In genomic region chr8:92442086-92442485, GRCm38 (mm10) we compare ENCODE assay signal across 18 mouse cellular contexts.
"Had no signal": no experiment of that assay in that cellular context is flagged by ENCODE, and none has a peak within 500 bp of the region (broad histone marks: within the 10 kb centered on the region; RNA-seq: fewer than 3 reads in every experiment).

No protein-coding gene starts in this region.

- H3K27ac ChIP-seq: kidney, postnatal 0 days; layer of hippocampus, adult 2 months; limb, embryonic 10.5 days; limb, embryonic 13.5 days; liver, embryonic 12.5 days; liver, embryonic 15.5 days; lung, embryonic 15.5 days; midbrain, embryonic 12.5 days; neural tube, embryonic 12.5 days; neural tube, embryonic 15.5 days had no signal

- H3K9me3 ChIP-seq: limb, embryonic 10.5 days; limb, embryonic 13.5 days; liver, embryonic 12.5 days; liver, embryonic 15.5 days; lung, embryonic 15.5 days; midbrain, embryonic 12.5 days; neural tube, embryonic 12.5 days; neural tube, embryonic 15.5 days had no signal

- H3K27me3 ChIP-seq: liver, embryonic 12.5 days; liver, embryonic 15.5 days; lung, embryonic 15.5 days had no signal

- DNase-seq: kidney, postnatal 25 days; layer of hippocampus, adult 9-11 months; liver; lung, adult 18-20 months; lung, postnatal 14 days; lung, postnatal 4 days; thymus, adult 18-20 months; thymus, postnatal 36 days had no signal

- H3K36me3 ChIP-seq: limb, embryonic 10.5 days; limb, embryonic 13.5 days; liver, embryonic 12.5 days; liver, embryonic 15.5 days; lung, embryonic 15.5 days; midbrain, embryonic 12.5 days; neural tube, embryonic 12.5 days; neural tube, embryonic 15.5 days had no signal

- ATAC-seq: liver, embryonic 12.5 days had no signal

- H3K9ac ChIP-seq: limb, embryonic 13.5 days; liver, embryonic 12.5 days; liver, embryonic 15.5 days; lung, embryonic 15.5 days; midbrain, embryonic 12.5 days; neural tube, embryonic 12.5 days; neural tube, embryonic 15.5 days had no signal

- H3K4me3 ChIP-seq: layer of hippocampus, adult 2 months; limb, embryonic 10.5 days; limb, embryonic 13.5 days; liver, embryonic 12.5 days; liver, embryonic 15.5 days; lung, embryonic 15.5 days; midbrain, embryonic 12.5 days; neural tube, embryonic 12.5 days; neural tube, embryonic 15.5 days had no signal

- H3K4me1 ChIP-seq: liver, embryonic 12.5 days; liver, embryonic 15.5 days; neural tube, embryonic 12.5 days; neural tube, embryonic 15.5 days had no signal

- H3K4me2 ChIP-seq: limb, embryonic 13.5 days; liver, embryonic 12.5 days; liver, embryonic 15.5 days; lung, embryonic 15.5 days; midbrain, embryonic 12.5 days; neural tube, embryonic 12.5 days; neural tube, embryonic 15.5 days had no signal
